Mouse (Mus musculus) E14TG2a.4 (cell line): ENCODE results near the gene Btg2.

Experiments used
- CTCF ChIP-seq: conservative IDR thresholded peaks from 2 replicates; pipeline ENCODE4 v1.5.1; 2014; ENCODE audit warnings: low read length
- NANOG ChIP-seq: IDR thresholded peaks from 2 replicates; pipeline ENCODE4 v1.6.1; 2014; ENCODE audit warnings: borderline replicate concordance, low read length, mixed read lengths

DNA sequence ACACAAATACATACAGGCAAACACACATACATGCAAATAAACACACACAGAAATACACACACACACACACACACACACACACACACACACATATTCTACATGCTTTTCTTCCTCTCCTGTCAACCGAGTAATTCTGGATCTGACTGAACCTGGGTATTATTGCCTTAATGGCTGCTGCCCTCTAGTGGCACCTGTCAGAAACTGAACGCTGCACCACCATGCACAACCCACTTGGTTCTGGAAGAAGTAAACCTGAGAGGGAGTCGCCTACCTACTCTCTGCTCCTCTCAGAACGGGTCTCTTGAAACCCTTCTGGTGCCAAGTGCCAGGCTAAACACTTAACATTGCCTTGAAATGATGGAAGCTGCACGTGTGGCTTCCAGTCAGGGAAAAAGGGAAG, 30.2 kb downstream of the Btg2 start:
- TF ChIP-seq CTCF (peak; percentile 88), NANOG (no peak)
